Mouse (Mus musculus): ENCODE measurements around the gene Akt3. TPM values are rescaled to one million over a fixed set of nuclear protein-coding genes. Genes with fewer than 3 reads are reported as not detected.
A peak's percentile ranks its signal among the peaks of the same experiment; 100 is the strongest.

The Akt3 gene
- polyA plus RNA-seq, 1 experiment = 20.2 TPM

DNA sequence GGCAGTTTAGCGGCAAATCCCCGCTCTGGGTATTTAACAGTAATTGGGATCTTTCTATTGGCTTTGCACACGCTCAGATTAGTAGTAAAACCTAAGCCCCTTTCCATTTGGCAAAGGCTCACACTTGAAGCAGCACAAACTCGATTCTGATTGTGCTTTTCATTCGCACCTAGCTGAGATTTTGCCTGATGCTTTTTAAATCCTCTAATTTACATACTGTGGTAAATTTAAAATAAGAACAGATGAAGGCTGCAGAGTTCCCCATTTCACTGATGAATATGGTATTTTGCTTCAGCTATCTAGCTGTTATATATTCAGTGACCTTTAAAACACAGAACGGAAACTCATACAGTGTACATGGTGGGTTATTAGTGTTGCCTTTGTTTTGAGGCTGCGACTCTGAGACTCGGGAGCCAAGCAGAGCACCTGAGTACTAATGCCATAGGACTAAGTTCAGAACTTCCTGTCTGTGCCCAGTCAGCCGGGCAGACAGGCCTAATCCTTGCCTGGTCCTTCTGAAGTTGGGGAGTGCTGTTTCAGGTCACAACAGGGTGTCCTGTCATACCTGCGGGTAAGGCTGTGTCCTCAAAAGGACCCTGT lies 277.1 kb downstream of the Akt3 start:
- H3K4me3 ChIP-seq (replicated peaks; ENCODE audit: control insufficient read depth, low read depth, low read length) = no peak overlapping the region
- no peak for TF ChIP-seq POLR2A (IDR thresholded peaks at IDR 0.05; ENCODE audit: borderline replicate concordance, control insufficient read depth, low read depth, low read length)
- TF ChIP-seq CTCF (IDR thresholded peaks at IDR 0.05; ENCODE audit: control insufficient read depth, insufficient read depth, low read length) = no peak
- WGBS = 78% methylated on average over 10 of the region's 10 CpGs
- H3K4me1 ChIP-seq (ENCODE audit: control insufficient read depth, insufficient read depth, low read length) = no peaks in the 10 kb centered on the region; the same call in 1 of the 2 replicates
- H3K27ac ChIP-seq (ENCODE audit: control insufficient read depth, insufficient read depth, low read depth, low read length, poor library complexity) = 0 out of 2 replicates have a peak overlapping the region, but pooled peaks have one; percentile 23

DNA sequence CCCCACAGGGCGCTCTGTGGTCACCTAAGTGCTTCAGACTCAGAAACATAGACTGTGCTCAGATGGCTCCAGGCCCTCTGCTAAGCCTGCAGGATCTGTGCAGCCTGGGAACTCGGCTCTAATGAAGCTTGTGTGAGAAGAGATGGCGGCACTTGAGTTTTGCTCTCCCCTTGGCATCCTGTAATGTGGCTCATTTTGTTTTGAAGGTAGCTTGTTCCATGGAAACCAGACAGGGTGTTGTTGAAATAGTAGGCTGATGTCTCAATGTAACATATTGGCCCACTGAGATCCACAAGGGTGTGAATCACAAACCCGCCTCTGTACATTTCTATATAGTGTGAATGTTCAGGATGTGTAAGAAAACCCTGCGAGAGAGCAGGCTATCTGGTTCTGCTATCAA lies 277.9 kb downstream of the Akt3 start:
- TF ChIP-seq POLR2A (IDR thresholded peaks at IDR 0.05; ENCODE audit: borderline replicate concordance, control insufficient read depth, low read depth, low read length) = no peak
- TF ChIP-seq CTCF (IDR thresholded peaks at IDR 0.05; ENCODE audit: control insufficient read depth, insufficient read depth, low read length) = no peak
- 77% methylated on average over 5 of the region's 5 CpGs for WGBS
- Histone ChIP-seq H3K27ac (ENCODE audit: control insufficient read depth, insufficient read depth, low read depth, low read length, poor library complexity) (no peak overlapping the region), H3K4me1 (ENCODE audit: control insufficient read depth, insufficient read depth, low read length) (no peaks in the 10 kb centered on the region), H3K4me3 (replicated peaks; ENCODE audit: control insufficient read depth, low read depth, low read length) (no peak overlapping the region)

- TF ChIP-seq POLR2A (IDR thresholded peaks at IDR 0.05; ENCODE audit: borderline replicate concordance, control insufficient read depth, low read depth, low read length) (no peak), CTCF (IDR thresholded peaks at IDR 0.05; ENCODE audit: control insufficient read depth, insufficient read depth, low read length) (no peak)
- H3K27ac ChIP-seq (ENCODE audit: control insufficient read depth, insufficient read depth, low read depth, low read length, poor library complexity) = no peak overlapping the region
- no peaks in the 10 kb centered on the region for H3K4me1 ChIP-seq (ENCODE audit: control insufficient read depth, insufficient read depth, low read length)
- no peak overlapping the region for H3K4me3 ChIP-seq (replicated peaks; ENCODE audit: control insufficient read depth, low read depth, low read length)
These were observed 278.8 kb downstream of the Akt3 start for GRCm38 (mm10) chr1:176979235-176979634.

DNA sequence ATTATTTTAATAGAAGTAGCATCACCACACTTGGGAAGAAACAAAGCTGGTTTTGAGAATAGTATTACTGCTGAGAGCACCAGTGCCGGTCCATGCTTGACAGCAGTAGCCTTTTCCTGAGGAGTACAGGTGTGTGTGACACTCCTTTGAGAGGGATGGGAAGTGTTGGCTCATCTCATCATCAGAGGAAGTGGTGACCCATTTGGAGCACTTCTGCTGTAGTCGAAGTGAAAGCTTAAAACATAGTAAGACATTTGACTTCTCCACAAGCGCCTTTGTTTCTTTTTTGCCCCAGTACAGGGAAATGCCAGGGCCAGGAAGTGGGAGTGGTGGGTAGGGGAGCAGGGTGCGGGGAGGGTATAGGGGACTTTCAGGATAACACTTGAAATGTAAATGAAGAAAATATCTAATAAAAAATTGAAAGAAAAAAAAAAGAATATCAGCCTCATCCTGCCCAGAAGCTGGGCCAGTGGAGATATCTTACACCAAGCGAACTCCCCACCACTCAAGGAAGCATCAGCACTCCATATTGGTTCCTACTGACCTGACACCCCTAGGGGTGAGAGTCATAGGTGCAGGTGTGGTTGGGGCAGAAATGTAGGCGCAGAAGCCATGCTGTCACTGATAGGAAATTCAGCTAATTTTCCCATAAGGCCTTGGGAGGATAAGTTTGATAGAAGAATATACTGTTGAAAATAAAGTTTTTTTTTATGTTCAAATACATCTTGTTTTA lies 284.5 kb downstream of the Akt3 start:
- WGBS = 58% methylated on average over 6 of the region's 6 CpGs
- H3K4me1 ChIP-seq (ENCODE audit: control insufficient read depth, insufficient read depth, low read length) = no peaks in the 10 kb centered on the region; the same call in 1 of the 2 replicates
- no peak overlapping the region for H3K4me3 ChIP-seq (replicated peaks; ENCODE audit: control insufficient read depth, low read depth, low read length)

GRCm38 (mm10) chr1:176971479-176971797 lies 286.6 kb downstream of the Akt3 start:
- no peak overlapping the region for H3K27ac ChIP-seq (ENCODE audit: control insufficient read depth, insufficient read depth, low read depth, low read length, poor library complexity)
- TF ChIP-seq CTCF (IDR thresholded peaks at IDR 0.05; ENCODE audit: control insufficient read depth, insufficient read depth, low read length) (no peak), POLR2A (IDR thresholded peaks at IDR 0.05; ENCODE audit: borderline replicate concordance, control insufficient read depth, low read depth, low read length) (no peak)
- WGBS = 55% methylated on average over 4 of the region's 4 CpGs
- H3K4me3 ChIP-seq (replicated peaks; ENCODE audit: control insufficient read depth, low read depth, low read length) = no peak overlapping the region
- H3K4me1 ChIP-seq (ENCODE audit: control insufficient read depth, insufficient read depth, low read length) = no peaks in the 10 kb centered on the region; the same call in 1 of the 2 replicates

More for the DNA sequence above, 284.5 kb downstream of the Akt3 start:
- H3K27ac ChIP-seq (ENCODE audit: control insufficient read depth, insufficient read depth, low read depth, low read length, poor library complexity) = no peak overlapping the region
- TF ChIP-seq CTCF (IDR thresholded peaks at IDR 0.05; ENCODE audit: control insufficient read depth, insufficient read depth, low read length) (no peak), POLR2A (IDR thresholded peaks at IDR 0.05; ENCODE audit: borderline replicate concordance, control insufficient read depth, low read depth, low read length) (no peak)

GRCm38 (mm10) chr1:176970635-176971478 lies 287.1 kb downstream of the Akt3 start:
- Histone ChIP-seq H3K27ac (ENCODE audit: control insufficient read depth, insufficient read depth, low read depth, low read length, poor library complexity) (no peak overlapping the region), H3K4me1 (ENCODE audit: control insufficient read depth, insufficient read depth, low read length) (no peaks in the 10 kb centered on the region; the same call in 1 of the 2 replicates), H3K4me3 (replicated peaks; ENCODE audit: control insufficient read depth, low read depth, low read length) (no peak overlapping the region)
- WGBS = 83% methylated on average over 16 of the region's 16 CpGs
- TF ChIP-seq CTCF (IDR thresholded peaks at IDR 0.05; ENCODE audit: control insufficient read depth, insufficient read depth, low read length) = no peak
- no peak for TF ChIP-seq POLR2A (IDR thresholded peaks at IDR 0.05; ENCODE audit: borderline replicate concordance, control insufficient read depth, low read depth, low read length)

Other genes starting within 250 kb of the Akt3 start
- 14.3 and 17.9 TPM in 2 replicates for gene Zbtb18, start 184.1 kb upstream of the Akt3 start, polyA plus RNA-seq (2011; ENCODE audit: insufficient read depth, insufficient read length, low replicate concordance, missing spikeins)